Mouse (Mus musculus): ENCODE data around the gene Samd11. TPM values are rescaled to one million over a fixed set of nuclear protein-coding genes. Genes with fewer than 3 reads are reported as not detected.

The Samd11 gene
- polyA plus RNA-seq, 1 experiment from 2014 or later: 2.6 TPM

- no peaks in the 10 kb centered on the region for H3K27me3 ChIP-seq (ENCODE audit: control insufficient read depth, insufficient read depth, low read length)
- no peaks in the 10 kb centered on the region for H3K9me3 ChIP-seq (ENCODE audit: control insufficient read depth, low read length)
- H3K4me3 ChIP-seq (ENCODE audit: low read depth, low read length): peak within 1 kb of the TSS; percentile 92
- H3K4me2 ChIP-seq: peak within 1 kb of the TSS; percentile 89
- H3K27ac ChIP-seq (ENCODE audit: low read depth, low read length): peak within 1 kb of the TSS; percentile 71
- under 1% methylated on average over 87 of the region's 90 CpGs for whole genome bisulfite sequencing
- H3K9ac ChIP-seq (ENCODE audit: low read length): peak within 1 kb of the TSS; percentile 79
- ATAC-seq (ENCODE audit: low FRiP score) (peak; percentile 89), DNase-seq (ENCODE audit: low spot score, missing footprints) (peak; percentile 99)
- peaks cover 11% of the 10 kb centered on the region for H3K4me1 ChIP-seq (ENCODE audit: control insufficient read depth, insufficient read depth, low read length)
- peaks cover 37% of the 10 kb centered on the region for H3K36me3 ChIP-seq (ENCODE audit: control insufficient read depth, insufficient read depth, low read length)
Observed at GRCm38 (mm10) chr4:156235808-156236533, 19.5 kb downstream of the Samd11 start, which contains the start of gene Noc2l. TSS of gene Noc2l (plus strand) at chr4:156236010.

- H3K27ac ChIP-seq (ENCODE audit: low read depth, low read length): peak overlapping the region; percentile 16; the same call in 1 of the 2 replicates
- 0% methylated on average over 15 of the region's 15 CpGs for WGBS
- ATAC-seq (ENCODE audit: low FRiP score) (peak; percentile 26; the same call in 1 of the 2 replicates), DNase-seq (ENCODE audit: low spot score, missing footprints) (no peak)
- no peaks in the 10 kb centered on the region for H3K9me3 ChIP-seq (ENCODE audit: control insufficient read depth, low read length)
- peaks cover 11% of the 10 kb centered on the region for H3K4me1 ChIP-seq (ENCODE audit: control insufficient read depth, insufficient read depth, low read length)
- H3K36me3 ChIP-seq (ENCODE audit: control insufficient read depth, insufficient read depth, low read length): peaks cover 37% of the 10 kb centered on the region
- peak overlapping the region; percentile 79 for H3K9ac ChIP-seq (ENCODE audit: low read length)
- no peaks in the 10 kb centered on the region for H3K27me3 ChIP-seq (ENCODE audit: control insufficient read depth, insufficient read depth, low read length)
- peak overlapping the region; percentile 92 for H3K4me3 ChIP-seq (ENCODE audit: low read depth, low read length)
- peak overlapping the region; percentile 89 for H3K4me2 ChIP-seq
Observed at GRCm38 (mm10) chr4:156235360-156235770, 20.1 kb downstream of the Samd11 start.

- peak within 1 kb of the TSS; percentile 71 for H3K27ac ChIP-seq (ENCODE audit: low read depth, low read length)
- peak within 1 kb of the TSS; percentile 92 for H3K4me3 ChIP-seq (ENCODE audit: low read depth, low read length)
- H3K4me2 ChIP-seq: peak within 1 kb of the TSS; percentile 89
- H3K9ac ChIP-seq (ENCODE audit: low read length): peak within 1 kb of the TSS; percentile 79
- WGBS: 0% methylated on average over 28 of the region's 48 CpGs
- H3K27me3 ChIP-seq (ENCODE audit: control insufficient read depth, insufficient read depth, low read length): no peaks in the 10 kb centered on the region
- H3K4me1 ChIP-seq (ENCODE audit: control insufficient read depth, insufficient read depth, low read length): peaks cover 11% of the 10 kb centered on the region
- H3K36me3 ChIP-seq (ENCODE audit: control insufficient read depth, insufficient read depth, low read length): peaks cover 35% of the 10 kb centered on the region
- DNase-seq (ENCODE audit: low spot score, missing footprints) (peak; percentile 97), ATAC-seq (ENCODE audit: low FRiP score) (peak; percentile 68)
- H3K9me3 ChIP-seq (ENCODE audit: control insufficient read depth, low read length): no peaks in the 10 kb centered on the region
Observed at GRCm38 (mm10) chr4:156234701-156235213, 20.7 kb downstream of the Samd11 start, which contains the start of gene Plekhn1. TSS of gene Plekhn1 (minus strand) at chr4:156234857.

GRCm38 (mm10) chr4:156234021-156234501 lies 21.4 kb downstream of the Samd11 start:
- peak overlapping the region; percentile 71; the same call in 1 of the 2 replicates for H3K27ac ChIP-seq (ENCODE audit: low read depth, low read length)
- peaks cover 11% of the 10 kb centered on the region for H3K4me1 ChIP-seq (ENCODE audit: control insufficient read depth, insufficient read depth, low read length)
- 0 out of 2 replicates have a peak, but pooled peaks have one; percentile 34 for ATAC-seq (ENCODE audit: low FRiP score)
- peak overlapping the region; percentile 67 for H3K9ac ChIP-seq (ENCODE audit: low read length)
- H3K4me3 ChIP-seq (ENCODE audit: low read depth, low read length): peak overlapping the region; percentile 92
- H3K27me3 ChIP-seq (ENCODE audit: control insufficient read depth, insufficient read depth, low read length): no peaks in the 10 kb centered on the region
- no peaks in the 10 kb centered on the region for H3K9me3 ChIP-seq (ENCODE audit: control insufficient read depth, low read length)
- DNase-seq (ENCODE audit: low spot score, missing footprints): peak; percentile 90
- peaks cover 33% of the 10 kb centered on the region for H3K36me3 ChIP-seq (ENCODE audit: control insufficient read depth, insufficient read depth, low read length)
- WGBS: 4% methylated on average over 16 of the region's 17 CpGs
- peak overlapping the region; percentile 89 for H3K4me2 ChIP-seq

- Histone ChIP-seq H3K9me3 (ENCODE audit: control insufficient read depth, low read length) (no peaks in the 10 kb centered on the region), H3K27me3 (ENCODE audit: control insufficient read depth, insufficient read depth, low read length) (no peaks in the 10 kb centered on the region), H3K27ac (ENCODE audit: low read depth, low read length) (no peak overlapping the region), H3K36me3 (ENCODE audit: control insufficient read depth, insufficient read depth, low read length) (peaks cover 25% of the 10 kb centered on the region), H3K4me3 (ENCODE audit: low read depth, low read length) (no peak overlapping the region), H3K4me2 (no peak overlapping the region), H3K4me1 (ENCODE audit: control insufficient read depth, insufficient read depth, low read length) (peaks cover 1% of the 10 kb centered on the region), H3K9ac (ENCODE audit: low read length) (no peak overlapping the region)
- DNase-seq (ENCODE audit: low spot score, missing footprints) (no peak), ATAC-seq (ENCODE audit: low FRiP score) (peak; percentile 49)
- 24% methylated on average over 12 of the region's 12 CpGs for WGBS
Observed at GRCm38 (mm10) chr4:156228393-156229024, 26.9 kb downstream of the Samd11 start.

DNA sequence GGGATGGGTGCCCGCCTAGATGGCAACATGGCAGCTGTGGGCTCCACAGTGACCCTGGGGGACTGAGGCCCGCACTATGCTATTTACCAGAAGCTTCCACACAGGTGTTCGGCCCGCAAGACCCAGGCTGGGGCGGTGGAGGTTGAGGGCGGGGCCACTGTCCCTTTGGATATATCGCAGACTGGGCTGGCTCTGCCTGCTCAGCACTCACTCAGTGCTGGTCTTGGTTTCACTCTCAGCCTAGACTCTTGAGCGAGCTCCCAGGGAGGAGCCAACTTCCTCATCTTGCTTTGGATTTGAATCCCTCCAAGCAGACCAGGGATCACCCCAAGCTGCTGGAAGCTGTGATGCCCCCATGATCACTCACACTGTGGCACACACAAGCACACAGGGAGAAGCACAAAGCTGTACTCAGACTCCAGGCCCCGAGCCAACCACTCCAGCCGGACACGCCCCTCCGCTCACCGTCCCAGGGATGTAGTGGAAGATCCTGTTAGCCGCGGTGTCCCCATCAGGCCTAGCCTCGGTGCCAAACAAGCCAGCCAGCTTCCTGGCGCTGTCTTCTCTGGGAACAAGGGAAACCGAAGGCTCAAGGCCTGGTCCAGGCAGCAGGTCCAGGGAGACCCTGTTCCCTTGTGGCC lies 27.6 kb downstream of the Samd11 start:
- Histone ChIP-seq H3K9me3 (ENCODE audit: control insufficient read depth, low read length) (no peaks in the 10 kb centered on the region), H3K4me2 (no peak overlapping the region), H3K4me3 (ENCODE audit: low read depth, low read length) (no peak overlapping the region), H3K27ac (ENCODE audit: low read depth, low read length) (no peak overlapping the region), H3K27me3 (ENCODE audit: control insufficient read depth, insufficient read depth, low read length) (no peaks in the 10 kb centered on the region), H3K36me3 (ENCODE audit: control insufficient read depth, insufficient read depth, low read length) (peaks cover 25% of the 10 kb centered on the region), H3K4me1 (ENCODE audit: control insufficient read depth, insufficient read depth, low read length) (no peaks in the 10 kb centered on the region), H3K9ac (ENCODE audit: low read length) (no peak overlapping the region)
- ATAC-seq (ENCODE audit: low FRiP score): no peak; the same call in 1 of the 2 replicates
- WGBS: 29% methylated on average over 18 of the region's 18 CpGs
- no peak for DNase-seq (ENCODE audit: low spot score, missing footprints)

DNA sequence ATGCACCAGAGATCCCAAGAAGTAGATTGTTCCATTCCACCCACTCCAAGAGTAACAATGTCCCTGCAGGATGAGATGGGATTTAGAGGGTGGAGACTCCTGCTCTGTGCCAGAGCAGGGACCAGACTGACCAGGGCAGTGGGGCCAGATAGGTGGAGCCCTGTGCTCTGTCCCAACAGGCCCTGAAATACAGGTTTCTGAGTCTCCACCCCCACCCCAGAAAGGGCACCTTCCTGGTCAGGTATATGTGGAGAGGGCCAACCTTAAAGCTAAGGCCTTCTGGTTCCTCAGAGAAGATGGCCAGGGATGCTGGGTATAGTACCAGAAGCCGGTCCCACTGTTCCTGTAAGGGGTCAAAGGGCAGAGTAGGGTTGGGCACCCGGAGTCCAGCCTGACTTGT lies 31.2 kb downstream of the Samd11 start:
- H3K4me2 ChIP-seq: no peak overlapping the region
- DNase-seq (ENCODE audit: low spot score, missing footprints): no peak
- H3K27me3 ChIP-seq (ENCODE audit: control insufficient read depth, insufficient read depth, low read length): no peaks in the 10 kb centered on the region
- H3K36me3 ChIP-seq (ENCODE audit: control insufficient read depth, insufficient read depth, low read length): no peaks in the 10 kb centered on the region; the same call in 1 of the 2 replicates
- no peak overlapping the region for H3K4me3 ChIP-seq (ENCODE audit: low read depth, low read length)
- H3K9ac ChIP-seq (ENCODE audit: low read length): no peak overlapping the region
- no peak overlapping the region for H3K27ac ChIP-seq (ENCODE audit: low read depth, low read length)
- H3K4me1 ChIP-seq (ENCODE audit: control insufficient read depth, insufficient read depth, low read length): no peaks in the 10 kb centered on the region
- WGBS: 90% methylated on average over 2 of the region's 2 CpGs
- no peaks in the 10 kb centered on the region for H3K9me3 ChIP-seq (ENCODE audit: control insufficient read depth, low read length)
- ATAC-seq (ENCODE audit: low FRiP score): no peak

DNA sequence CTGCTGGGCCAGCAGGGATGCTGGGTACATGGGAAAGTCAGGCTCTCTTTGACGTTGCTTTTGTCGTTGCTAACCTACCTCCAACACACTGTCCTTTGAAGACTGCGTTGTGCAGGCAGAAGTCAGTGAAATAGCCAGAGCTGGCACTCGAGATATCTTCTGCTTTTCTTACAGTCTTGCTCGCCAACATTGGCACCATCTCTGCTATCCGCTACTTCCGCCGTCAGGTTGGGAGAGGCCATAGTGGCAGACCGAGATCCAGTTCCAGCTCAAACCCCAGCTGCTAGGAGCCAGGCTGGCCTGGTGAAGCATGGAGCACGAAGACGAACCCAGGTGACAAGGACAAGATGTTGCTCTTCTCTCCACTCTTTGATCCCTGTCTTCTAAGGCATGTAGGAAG lies 35.5 kb downstream of the Samd11 start:
- Histone ChIP-seq H3K4me2 (no peak overlapping the region), H3K27me3 (ENCODE audit: control insufficient read depth, insufficient read depth, low read length) (no peaks in the 10 kb centered on the region), H3K9ac (ENCODE audit: low read length) (no peak overlapping the region), H3K4me3 (ENCODE audit: low read depth, low read length) (no peak overlapping the region), H3K27ac (ENCODE audit: low read depth, low read length) (no peak overlapping the region), H3K4me1 (ENCODE audit: control insufficient read depth, insufficient read depth, low read length) (no peaks in the 10 kb centered on the region), H3K36me3 (ENCODE audit: control insufficient read depth, insufficient read depth, low read length) (no peaks in the 10 kb centered on the region), H3K9me3 (ENCODE audit: control insufficient read depth, low read length) (no peaks in the 10 kb centered on the region)
- DNase-seq (ENCODE audit: low spot score, missing footprints) (no peak), ATAC-seq (ENCODE audit: low FRiP score) (no peak)
- 89% methylated on average over 11 of the region's 11 CpGs for WGBS
